Mouse (Mus musculus) lung, postnatal 0 days (tissue): ENCODE data around the gene Yrdc. TPM values are rescaled to one million over a fixed set of nuclear protein-coding genes. Genes with fewer than 3 reads are reported as not detected.

Source experiments
- ATAC-seq: fragments of 200-750 bp; cut with Nextera tagmentation; 2 replicates; pipeline ENCODE4 v1.8.0; 2017; ENCODE audit warnings: moderate library complexity
- DNase-seq: peaks from one replicate; pipeline ENCODE4 v3.0.0-alpha.2; 2016; ENCODE audit warnings: low spot score
- H3K27ac ChIP-seq: fragments of 300-500 bp; sonication (generic); 2 replicates; pipeline ENCODE4 v1.5.1; 2014; ENCODE audit warnings: antibody characterized with exemption, mild to moderate bottlenecking, low read length, mixed read lengths
- H3K27me3 ChIP-seq: fragments of 300-500 bp; sonication (generic); replicated peaks from 2 replicates; pipeline ENCODE4 v1.6.1; 2014; ENCODE audit warnings: low read length, mixed read lengths; ENCODE audit not compliant: insufficient read depth
- H3K36me3 ChIP-seq: fragments of 300-500 bp; sonication (generic); 2 replicates; pipeline ENCODE4 v1.6.1; 2014; ENCODE audit warnings: low read length, mixed read lengths; ENCODE audit not compliant: insufficient read depth
- H3K4me1 ChIP-seq: fragments of 300-500 bp; sonication (generic); 2 replicates; pipeline ENCODE4 v1.6.1; 2014; ENCODE audit warnings: antibody characterized with exemption, low read depth, low read length, mixed read lengths; ENCODE audit not compliant: insufficient read depth
- H3K4me2 ChIP-seq: fragments of 300-500 bp; sonication (generic); replicated peaks from 2 replicates; pipeline ENCODE4 v1.6.1; 2014; ENCODE audit warnings: low read depth, mild to moderate bottlenecking, low read length, moderate library complexity, mixed read lengths
- H3K4me3 ChIP-seq: fragments of 300-500 bp; sonication (generic); 2 replicates; pipeline ENCODE4 v1.5.1; 2014; ENCODE audit warnings: low read depth, low read length
- H3K9ac ChIP-seq: fragments of 300-500 bp; sonication (generic); replicated peaks from 2 replicates; pipeline ENCODE4 v1.6.1; 2014; ENCODE audit warnings: low read depth, mild to moderate bottlenecking
- H3K9me3 ChIP-seq: fragments of 300-500 bp; sonication (generic); 2 replicates; pipeline ENCODE4 v1.6.1; 2016; ENCODE audit warnings: low read length, mixed read lengths
- CTCF ChIP-seq: IDR thresholded peaks from 2 replicates; pipeline ENCODE4 v1.5.1; 2016; ENCODE audit warnings: antibody characterized with exemption, mild to moderate bottlenecking
- EP300 ChIP-seq: IDR thresholded peaks from 2 replicates; pipeline ENCODE4 v1.6.1; 2016; ENCODE audit warnings: antibody characterized with exemption, mild to moderate bottlenecking, control low read depth
- WGBS: fragments of 180-500 bp; shearing (Covaris S2); extraction: QIAGEN DNeasy Blood & Tissue Kit; methylation state at CpG from one replicate; pipeline ENCODE4 v1.1.7; 2014; 5-methylcytosine and 5-hydroxymethylcytosine counted together
- polyA plus RNA-seq: library from polyadenylated mRNA; unstranded; fragments of >200 nt; fragmentation: Nextera tagmentation; extraction: Ambion mirVana; gene quantifications from 2 replicates; pipeline ENCODE4 v1.2.1, GENCODE M21; 2015

Gene Yrdc
- 22.8 and 25.4 TPM in 2 replicates for polyA plus RNA-seq

DNA sequence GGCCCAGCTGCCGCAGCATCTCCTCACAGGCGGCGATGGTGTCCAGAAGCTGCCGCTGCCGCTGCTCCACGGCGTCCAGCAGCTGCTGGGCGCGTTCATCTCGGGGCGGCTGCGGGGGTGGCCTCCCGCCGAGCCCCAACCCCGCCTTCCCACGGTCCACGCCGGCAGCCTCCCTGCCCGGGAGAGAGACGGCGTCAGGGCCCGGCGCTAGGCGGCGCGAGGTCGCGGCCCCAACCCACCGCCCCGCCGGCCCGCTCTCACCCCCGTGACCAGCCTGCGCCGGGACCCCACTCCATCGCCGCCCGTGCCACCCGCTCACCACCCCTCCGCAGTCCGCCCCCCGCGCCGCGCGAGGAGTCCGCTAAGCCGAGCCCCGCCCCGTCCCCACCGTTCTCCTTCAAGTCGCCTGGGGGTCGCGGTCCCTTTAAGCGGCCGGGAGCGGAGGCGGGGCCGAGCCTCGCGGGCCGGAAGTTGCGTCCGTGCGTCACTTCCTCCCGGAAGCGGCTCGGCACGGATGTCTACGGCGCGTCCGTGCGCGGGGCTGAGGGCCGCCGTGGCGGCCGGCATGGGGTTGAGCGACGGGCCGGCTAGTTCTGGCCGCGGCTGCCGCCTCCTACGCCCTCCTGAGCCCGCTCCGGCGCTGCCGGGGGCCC lies at the start of gene Yrdc:
Gene Yrdc, plus strand, starts transcription at position 419 of the 653 bp plus-strand sequence.
- Histone ChIP-seq H3K4me1 (peaks cover 12% of the 10 kb centered on the region; the same call in 1 of the 2 replicates), H3K36me3 (peaks cover 8% of the 10 kb centered on the region; the same call in 1 of the 2 replicates), H3K9me3 (no peaks in the 10 kb centered on the region), H3K27ac (peak within 1 kb of the TSS; percentile 97), H3K4me2 (peak within 1 kb of the TSS; percentile 83), H3K27me3 (no peaks in the 10 kb centered on the region), H3K4me3 (peak within 1 kb of the TSS; percentile 95), H3K9ac (peak within 1 kb of the TSS; percentile 82)
- TF ChIP-seq CTCF (peak; percentile 40), EP300 (no peak)
- WGBS: under 1% methylated on average over 26 of the region's 90 CpGs
- ATAC-seq: peak; percentile 95
- DNase-seq: peak; percentile 97

DNA sequence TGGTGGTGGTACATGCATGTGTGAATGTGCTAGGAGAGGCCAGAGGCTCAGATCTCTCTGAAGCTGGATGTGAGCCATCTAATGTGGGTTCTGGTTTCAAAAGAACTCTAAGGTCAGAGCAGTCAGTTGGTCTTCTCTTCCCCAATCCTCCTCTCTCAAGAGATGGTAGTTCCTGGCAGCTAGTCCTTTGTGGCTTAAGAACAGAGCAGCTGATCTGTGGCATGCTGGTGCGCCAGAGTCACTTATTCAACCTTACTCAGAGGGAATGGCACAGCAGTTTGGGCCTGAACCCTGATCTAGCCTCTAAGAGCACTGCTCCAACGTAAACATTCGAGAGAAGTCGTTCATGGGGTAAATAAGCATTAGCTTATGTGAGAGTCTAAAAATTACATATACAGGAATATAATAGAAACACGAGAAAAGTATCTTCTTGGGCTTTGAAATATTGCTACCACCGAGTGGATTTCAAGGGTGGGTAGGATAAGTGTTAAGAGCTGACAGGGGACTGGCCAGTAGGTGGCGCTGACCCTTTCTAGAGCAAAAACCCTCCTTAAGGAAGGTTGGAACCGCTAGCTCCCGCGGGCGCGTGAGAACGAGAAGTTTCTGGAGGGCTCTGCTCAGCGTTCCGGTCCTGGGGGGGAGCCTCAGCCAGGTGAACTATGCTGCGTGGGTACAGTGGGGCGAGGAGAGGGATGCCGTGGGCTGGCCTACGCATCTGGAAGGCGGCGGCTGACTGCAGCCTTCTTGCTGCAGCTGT lies 48.7 kb upstream of the Yrdc start, which contains the start of gene Mtf1:
Gene Mtf1, plus strand, starts transcription at position 553 of the 757 bp plus-strand sequence.
- Histone ChIP-seq H3K9me3 (no peaks in the 10 kb centered on the region), H3K36me3 (peaks cover 26% of the 10 kb centered on the region), H3K4me1 (peaks cover 7% of the 10 kb centered on the region), H3K4me3 (peak within 1 kb of the TSS; percentile 91), H3K27me3 (no peaks in the 10 kb centered on the region), H3K27ac (peak within 1 kb of the TSS; percentile 92), H3K9ac (peak within 1 kb of the TSS; percentile 78), H3K4me2 (peak within 1 kb of the TSS; percentile 91)
- TF ChIP-seq EP300 (no peak), CTCF (peak; percentile 84)
- 3% methylated on average over 21 of the region's 21 CpGs for WGBS
- ATAC-seq: peak; percentile 85
- DNase-seq: peak; percentile 92

DNA sequence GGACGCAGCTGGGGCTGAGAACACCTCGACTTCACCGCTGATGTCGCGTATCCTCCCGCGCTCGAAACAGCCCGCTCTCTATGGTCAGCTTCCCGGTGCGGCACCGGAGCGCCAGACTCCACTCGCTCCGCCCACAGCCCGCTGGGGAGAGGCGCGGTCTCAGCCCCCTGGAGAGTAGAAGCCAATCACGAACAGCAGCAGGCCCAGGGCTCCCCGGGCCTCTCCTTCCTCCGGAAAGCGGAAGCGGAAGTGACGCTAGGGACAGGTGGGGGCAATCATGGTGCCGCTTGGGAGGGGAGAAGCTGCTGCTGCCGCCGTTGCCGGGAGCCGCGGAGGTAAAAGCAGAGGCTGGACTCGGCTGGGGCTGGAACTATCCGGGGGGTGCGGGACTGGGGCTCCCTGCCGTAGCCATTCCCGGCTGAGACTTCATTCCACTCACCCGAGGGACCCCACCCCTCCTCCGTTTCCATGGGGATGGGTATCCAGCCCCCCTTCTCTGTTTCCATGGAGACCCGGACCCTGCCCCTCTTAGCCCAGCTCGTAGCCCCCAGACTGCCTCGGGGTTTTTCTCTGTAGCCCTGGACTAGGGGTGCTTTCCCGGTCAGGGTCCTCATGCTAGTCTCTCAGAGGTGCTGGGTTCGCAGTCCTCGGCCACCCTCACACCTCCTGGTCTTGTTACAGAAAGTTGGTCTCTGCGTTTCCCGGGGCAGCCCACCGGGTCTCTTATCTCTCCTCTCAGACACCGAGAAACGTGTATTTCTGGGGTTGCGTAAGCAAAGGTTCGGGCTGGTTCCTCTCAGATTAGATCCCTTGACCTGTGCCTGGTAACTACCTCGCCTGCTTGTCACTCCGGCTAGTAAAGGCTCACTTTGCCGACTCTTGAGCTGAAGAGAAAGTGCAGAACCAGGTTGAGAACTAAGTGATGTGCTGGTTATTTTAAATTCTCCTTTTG lies 47.9 kb upstream of the Yrdc start:
- Histone ChIP-seq H3K4me1 (peaks cover 7% of the 10 kb centered on the region), H3K36me3 (peaks cover 27% of the 10 kb centered on the region), H3K9me3 (no peaks in the 10 kb centered on the region), H3K27ac (peak overlapping the region; percentile 92), H3K27me3 (no peaks in the 10 kb centered on the region), H3K9ac (peak overlapping the region; percentile 78), H3K4me2 (peak overlapping the region; percentile 91), H3K4me3 (peak overlapping the region; percentile 91)
- peak; percentile 99 for DNase-seq
- TF ChIP-seq EP300 (no peak), CTCF (no peak)
- under 1% methylated on average over 49 of the region's 53 CpGs for WGBS
- peak; percentile 100 for ATAC-seq

DNA sequence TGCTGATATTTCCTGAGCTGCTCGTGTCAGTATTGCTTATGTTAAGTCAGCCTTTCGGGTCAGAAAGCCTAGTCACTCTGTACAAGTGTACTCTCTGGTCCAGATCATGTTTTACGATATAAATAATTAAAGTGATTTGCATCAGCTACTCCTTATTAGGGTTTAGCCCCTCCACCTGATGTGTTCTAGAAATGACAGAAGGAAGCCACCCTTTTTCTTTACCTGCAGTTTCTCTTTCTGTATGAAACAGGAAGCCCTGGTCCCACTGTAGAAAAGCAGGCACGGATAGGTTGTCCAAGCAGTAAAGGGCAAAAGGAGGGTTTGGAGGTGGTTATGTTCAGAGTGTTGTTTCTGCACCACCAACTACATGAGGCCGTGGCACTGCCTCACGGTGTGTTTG lies 47.1 kb upstream of the Yrdc start:
- H3K36me3 ChIP-seq: peaks cover 20% of the 10 kb centered on the region
- H3K4me2 ChIP-seq: peak overlapping the region; percentile 91
- H3K9ac ChIP-seq: peak overlapping the region; percentile 78; the same call in 1 of the 2 replicates
- peaks cover 7% of the 10 kb centered on the region for H3K4me1 ChIP-seq
- peak overlapping the region; percentile 91; the same call in 1 of the 2 replicates for H3K4me3 ChIP-seq
- H3K9me3 ChIP-seq: no peaks in the 10 kb centered on the region
- H3K27ac ChIP-seq: no peak overlapping the region
- TF ChIP-seq EP300 (no peak), CTCF (no peak)
- ATAC-seq (no peak), DNase-seq (no peak)
- H3K27me3 ChIP-seq: no peaks in the 10 kb centered on the region
- 64% methylated on average over 6 of the region's 6 CpGs for WGBS

GRCm38 (mm10) chr4:124808511-124808910 lies 42.0 kb upstream of the Yrdc start:
- H3K4me2 ChIP-seq: no peak overlapping the region
- 59% methylated on average over 5 of the region's 5 CpGs for WGBS
- no peak overlapping the region for H3K27ac ChIP-seq
- no peaks in the 10 kb centered on the region for H3K27me3 ChIP-seq
- peaks cover under 1% of the 10 kb centered on the region; the same call in 1 of the 2 replicates for H3K4me1 ChIP-seq
- peaks cover 13% of the 10 kb centered on the region; the same call in 1 of the 2 replicates for H3K36me3 ChIP-seq
- no peak overlapping the region for H3K9ac ChIP-seq
- TF ChIP-seq CTCF: no peak
- TF ChIP-seq EP300: no peak
- ATAC-seq (no peak), DNase-seq (no peak)
- no peaks in the 10 kb centered on the region for H3K9me3 ChIP-seq
- H3K4me3 ChIP-seq: no peak overlapping the region
